Mouse (Mus musculus): ENCODE data around the gene Gcnt2. TPM values are rescaled to one million over a fixed set of nuclear protein-coding genes. Genes with fewer than 3 reads are reported as not detected.

The Gcnt2 gene
- polyA plus RNA-seq, 1 experiment from 2014 or later: 7.4 TPM

DNA sequence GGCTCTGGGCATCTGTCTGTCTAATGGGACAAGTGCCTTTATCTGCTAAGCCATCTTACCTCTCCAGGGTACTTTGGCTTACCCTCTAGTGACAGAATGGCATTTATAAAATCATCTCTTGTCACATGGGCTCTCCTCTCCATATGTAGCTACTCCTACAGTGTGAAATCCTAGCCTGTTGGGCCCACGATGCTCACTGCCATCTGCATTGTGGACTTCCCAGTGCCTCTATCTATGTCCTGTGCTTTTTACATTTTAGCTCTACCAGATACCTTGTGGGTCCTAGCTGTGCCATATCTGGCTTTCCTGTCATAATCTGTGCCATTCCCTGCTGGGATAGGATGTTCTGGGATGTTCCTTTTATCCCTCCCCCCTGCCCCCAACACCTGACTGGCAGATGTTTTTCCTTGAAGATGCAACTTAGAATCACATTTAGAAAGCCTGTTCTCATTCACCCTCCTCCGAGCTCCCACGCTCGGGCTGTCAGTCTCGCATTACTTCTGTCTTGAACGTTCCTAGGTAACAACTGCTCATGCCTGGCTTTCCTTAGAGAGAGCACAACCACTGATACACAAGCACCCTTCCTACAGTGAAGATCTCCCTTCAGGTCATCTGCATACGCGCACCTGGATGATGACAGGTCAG lies 39.9 kb downstream of the Gcnt2 start:
- DNase-seq (ENCODE audit: low spot score) (no peak), ATAC-seq (ENCODE audit: low FRiP score) (no peak)
- H3K9ac ChIP-seq: no peak overlapping the region
- H3K36me3 ChIP-seq (replicated peaks; ENCODE audit: control insufficient read depth, insufficient read depth): no peaks in the 10 kb centered on the region
- H3K4me1 ChIP-seq (replicated peaks; ENCODE audit: control insufficient read depth, insufficient read depth, low read length): no peaks in the 10 kb centered on the region
- 80% methylated on average over 8 of the region's 8 CpGs for WGBS
- no peak overlapping the region for H3K4me3 ChIP-seq (replicated peaks; ENCODE audit: low read length)
- no peak overlapping the region for H3K4me2 ChIP-seq (replicated peaks)
- no peak overlapping the region for H3K27ac ChIP-seq
- H3K9me3 ChIP-seq (ENCODE audit: control insufficient read depth, low read length): no peaks in the 10 kb centered on the region
- H3K27me3 ChIP-seq (ENCODE audit: control insufficient read depth, insufficient read depth, low read length): no peaks in the 10 kb centered on the region

DNA sequence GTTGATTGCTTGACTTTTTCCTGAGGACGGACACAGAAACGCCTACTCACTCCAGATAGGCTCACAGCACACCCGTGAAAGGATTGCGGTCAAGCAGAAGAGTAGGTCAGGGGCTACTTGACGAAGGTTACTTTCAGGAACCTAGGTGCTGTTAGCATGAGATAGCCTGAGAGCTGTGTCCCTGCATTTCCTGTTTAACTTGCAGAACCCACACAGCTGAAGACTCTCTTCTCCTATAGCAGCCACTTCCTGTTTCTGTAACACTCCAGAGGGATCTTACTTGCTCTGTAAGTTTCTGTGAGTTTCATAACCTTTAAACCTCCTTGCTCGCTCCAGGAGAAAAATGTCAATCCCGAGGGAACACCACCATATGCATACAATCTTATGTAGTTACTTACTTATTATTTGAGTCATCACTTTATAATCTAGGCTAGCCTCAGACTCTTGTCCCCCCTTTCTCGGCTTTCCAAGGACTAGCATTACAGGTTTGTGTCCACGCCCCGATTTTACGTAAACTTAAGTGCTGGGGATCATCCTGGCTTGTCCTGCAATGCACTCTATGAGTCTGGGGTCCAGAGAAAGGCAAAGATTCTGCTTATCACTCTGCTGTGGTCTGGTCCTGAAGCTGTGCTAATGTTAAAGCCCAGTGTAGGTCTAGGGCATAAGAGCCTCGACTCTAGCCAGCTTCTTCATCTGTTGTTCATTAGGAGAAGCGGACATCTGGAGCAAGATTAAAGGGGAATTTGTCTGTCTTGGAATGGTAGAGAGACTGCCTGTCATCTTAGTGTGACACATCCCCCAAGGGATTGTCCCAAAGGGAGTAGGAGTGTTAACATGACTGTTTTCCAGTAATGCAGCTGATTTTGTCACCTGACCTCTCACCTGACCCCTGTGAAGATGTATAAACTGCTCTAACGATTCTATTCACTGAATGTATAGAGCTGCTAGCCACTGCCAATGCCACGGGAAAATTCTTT lies 40.7 kb downstream of the Gcnt2 start:
- no peaks in the 10 kb centered on the region for H3K9me3 ChIP-seq (ENCODE audit: control insufficient read depth, low read length)
- H3K4me3 ChIP-seq (replicated peaks; ENCODE audit: low read length): no peak overlapping the region
- DNase-seq (ENCODE audit: low spot score) (no peak), ATAC-seq (ENCODE audit: low FRiP score) (no peak)
- no peaks in the 10 kb centered on the region for H3K36me3 ChIP-seq (replicated peaks; ENCODE audit: control insufficient read depth, insufficient read depth)
- WGBS: 79% methylated on average over 15 of the region's 15 CpGs
- no peaks in the 10 kb centered on the region for H3K27me3 ChIP-seq (ENCODE audit: control insufficient read depth, insufficient read depth, low read length)
- no peak overlapping the region for H3K27ac ChIP-seq
- H3K9ac ChIP-seq: no peak overlapping the region
- H3K4me2 ChIP-seq (replicated peaks): no peak overlapping the region
- H3K4me1 ChIP-seq (replicated peaks; ENCODE audit: control insufficient read depth, insufficient read depth, low read length): no peaks in the 10 kb centered on the region

- 73% methylated on average over 5 of the region's 5 CpGs for WGBS
- DNase-seq (ENCODE audit: low spot score) (no peak), ATAC-seq (ENCODE audit: low FRiP score) (no peak)
- H3K9me3 ChIP-seq (ENCODE audit: control insufficient read depth, low read length): no peaks in the 10 kb centered on the region
- H3K4me3 ChIP-seq (replicated peaks; ENCODE audit: low read length): no peak overlapping the region
- no peak overlapping the region for H3K4me2 ChIP-seq (replicated peaks)
- no peaks in the 10 kb centered on the region for H3K36me3 ChIP-seq (replicated peaks; ENCODE audit: control insufficient read depth, insufficient read depth)
- no peak overlapping the region for H3K27ac ChIP-seq
- no peaks in the 10 kb centered on the region for H3K4me1 ChIP-seq (replicated peaks; ENCODE audit: control insufficient read depth, insufficient read depth, low read length)
- H3K9ac ChIP-seq: no peak overlapping the region
- H3K27me3 ChIP-seq (ENCODE audit: control insufficient read depth, insufficient read depth, low read length): no peaks in the 10 kb centered on the region
These were observed 41.7 kb downstream of the Gcnt2 start for GRCm38 (mm10) chr13:40901263-40901662.

- DNase-seq (ENCODE audit: low spot score): no peak
- Histone ChIP-seq H3K27ac (no peak overlapping the region), H3K4me2 (replicated peaks) (no peak overlapping the region), H3K27me3 (ENCODE audit: control insufficient read depth, insufficient read depth, low read length) (no peaks in the 10 kb centered on the region), H3K9ac (no peak overlapping the region), H3K4me1 (replicated peaks; ENCODE audit: control insufficient read depth, insufficient read depth, low read length) (no peaks in the 10 kb centered on the region), H3K4me3 (replicated peaks; ENCODE audit: low read length) (no peak overlapping the region), H3K36me3 (replicated peaks; ENCODE audit: control insufficient read depth, insufficient read depth) (no peaks in the 10 kb centered on the region), H3K9me3 (ENCODE audit: control insufficient read depth, low read length) (no peaks in the 10 kb centered on the region)
- 78% methylated on average over 12 of the region's 12 CpGs for WGBS
- no peak for ATAC-seq (ENCODE audit: low FRiP score)
These were observed 42.4 kb downstream of the Gcnt2 start for GRCm38 (mm10) chr13:40901831-40902459.

- H3K27me3 ChIP-seq (ENCODE audit: control insufficient read depth, insufficient read depth, low read length): no peaks in the 10 kb centered on the region
These were observed 44.5 kb downstream of the Gcnt2 start for GRCm38 (mm10) chr13:40904080-40904479.

DNA sequence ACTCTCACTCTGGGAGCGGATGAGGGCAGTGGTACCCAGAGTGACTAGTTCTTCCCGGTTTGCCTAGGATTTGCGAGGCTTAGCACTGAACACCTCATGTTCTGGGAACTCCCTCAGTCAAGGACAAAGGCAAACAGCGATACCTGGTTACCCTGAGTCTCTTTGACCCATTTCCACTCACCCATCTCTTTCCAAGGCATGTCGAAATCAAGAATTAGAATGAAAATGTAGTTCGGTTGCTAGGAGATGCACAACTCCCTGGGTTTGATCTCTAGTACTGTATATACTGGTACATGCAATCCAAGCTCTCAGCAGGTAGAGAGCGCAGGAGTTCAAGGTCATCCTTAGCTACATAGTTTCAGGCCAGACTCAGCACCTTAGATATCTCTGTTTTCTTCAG lies 47.0 kb downstream of the Gcnt2 start:
- no peak overlapping the region for H3K4me2 ChIP-seq (replicated peaks)
- H3K9ac ChIP-seq: no peak overlapping the region
- H3K27me3 ChIP-seq (ENCODE audit: control insufficient read depth, insufficient read depth, low read length): no peaks in the 10 kb centered on the region
- DNase-seq (ENCODE audit: low spot score) (no peak), ATAC-seq (ENCODE audit: low FRiP score) (no peak)
- no peak overlapping the region for H3K4me3 ChIP-seq (replicated peaks; ENCODE audit: low read length)
- 88% methylated on average over 7 of the region's 7 CpGs for WGBS
- no peaks in the 10 kb centered on the region for H3K9me3 ChIP-seq (ENCODE audit: control insufficient read depth, low read length)
- no peaks in the 10 kb centered on the region for H3K36me3 ChIP-seq (replicated peaks; ENCODE audit: control insufficient read depth, insufficient read depth)
- no peak overlapping the region for H3K27ac ChIP-seq
- no peaks in the 10 kb centered on the region for H3K4me1 ChIP-seq (replicated peaks; ENCODE audit: control insufficient read depth, insufficient read depth, low read length)

More at GRCm38 (mm10) chr13:40904080-40904479, 44.5 kb downstream of the Gcnt2 start:
- ATAC-seq (ENCODE audit: low FRiP score) (no peak), DNase-seq (ENCODE audit: low spot score) (no peak)
- Histone ChIP-seq H3K9me3 (ENCODE audit: control insufficient read depth, low read length) (no peaks in the 10 kb centered on the region), H3K36me3 (replicated peaks; ENCODE audit: control insufficient read depth, insufficient read depth) (no peaks in the 10 kb centered on the region), H3K4me1 (replicated peaks; ENCODE audit: control insufficient read depth, insufficient read depth, low read length) (no peaks in the 10 kb centered on the region), H3K27ac (no peak overlapping the region), H3K9ac (no peak overlapping the region), H3K4me2 (replicated peaks) (no peak overlapping the region), H3K4me3 (replicated peaks; ENCODE audit: low read length) (no peak overlapping the region)
- 89% methylated on average over 7 of the region's 7 CpGs for WGBS

- Histone ChIP-seq H3K4me2 (replicated peaks) (no peak overlapping the region), H3K9ac (no peak overlapping the region), H3K36me3 (replicated peaks; ENCODE audit: control insufficient read depth, insufficient read depth) (no peaks in the 10 kb centered on the region), H3K4me1 (replicated peaks; ENCODE audit: control insufficient read depth, insufficient read depth, low read length) (no peaks in the 10 kb centered on the region), H3K27me3 (ENCODE audit: control insufficient read depth, insufficient read depth, low read length) (no peaks in the 10 kb centered on the region), H3K4me3 (replicated peaks; ENCODE audit: low read length) (no peak overlapping the region), H3K9me3 (ENCODE audit: control insufficient read depth, low read length) (no peaks in the 10 kb centered on the region), H3K27ac (no peak overlapping the region)
- WGBS: 76% methylated on average over 7 of the region's 7 CpGs
- ATAC-seq (ENCODE audit: low FRiP score) (no peak), DNase-seq (ENCODE audit: low spot score) (no peak)
These were observed 47.7 kb downstream of the Gcnt2 start for GRCm38 (mm10) chr13:40907274-40907673.

DNA sequence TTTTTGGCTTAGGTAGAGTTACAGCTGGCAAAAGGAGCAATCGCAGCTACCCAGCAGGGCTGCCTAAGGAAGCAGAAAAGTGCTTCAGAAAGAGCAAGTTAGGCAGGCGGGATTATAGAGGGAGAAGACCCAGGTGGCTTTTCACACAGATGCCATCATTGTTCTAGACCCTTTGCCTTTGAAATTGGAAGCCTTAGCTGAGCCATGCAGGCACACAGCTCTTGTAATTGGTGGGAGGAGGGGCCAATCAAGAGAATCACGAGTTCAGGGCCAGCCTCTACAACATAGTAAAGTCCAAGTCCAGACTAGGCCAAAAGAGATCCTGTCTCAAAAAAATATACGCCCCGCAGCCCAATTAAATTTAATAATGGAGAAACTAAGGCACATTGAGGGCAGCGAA lies 48.5 kb downstream of the Gcnt2 start:
- Histone ChIP-seq H3K36me3 (replicated peaks; ENCODE audit: control insufficient read depth, insufficient read depth) (no peaks in the 10 kb centered on the region), H3K4me2 (replicated peaks) (no peak overlapping the region), H3K9me3 (ENCODE audit: control insufficient read depth, low read length) (no peaks in the 10 kb centered on the region), H3K27ac (no peak overlapping the region), H3K4me1 (replicated peaks; ENCODE audit: control insufficient read depth, insufficient read depth, low read length) (no peaks in the 10 kb centered on the region), H3K4me3 (replicated peaks; ENCODE audit: low read length) (no peak overlapping the region), H3K9ac (no peak overlapping the region), H3K27me3 (ENCODE audit: control insufficient read depth, insufficient read depth, low read length) (no peaks in the 10 kb centered on the region)
- DNase-seq (ENCODE audit: low spot score) (no peak), ATAC-seq (ENCODE audit: low FRiP score) (no peak)
- WGBS: 60% methylated on average over 6 of the region's 6 CpGs

DNA sequence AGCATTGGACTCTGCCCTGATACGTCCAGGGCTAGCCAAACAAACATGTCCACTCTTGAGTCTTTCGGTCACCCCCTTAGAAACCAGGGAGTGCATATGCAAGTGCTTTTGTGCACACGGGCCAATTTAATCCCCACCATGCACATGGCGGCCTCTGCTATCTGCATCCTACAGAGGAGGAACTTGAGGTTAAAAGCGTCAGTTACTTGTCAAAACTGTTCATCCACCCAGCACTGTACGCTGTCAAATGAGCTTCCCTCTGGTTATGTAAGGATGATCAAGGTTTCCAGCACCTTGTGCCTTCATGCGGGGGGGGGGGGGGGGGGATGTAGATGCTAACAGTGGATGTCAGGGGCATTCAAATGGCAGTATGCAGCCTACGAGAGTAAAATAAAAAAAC lies 49.5 kb downstream of the Gcnt2 start:
- no peak for ATAC-seq (ENCODE audit: low FRiP score)
- no peak overlapping the region for H3K9ac ChIP-seq
- H3K4me2 ChIP-seq (replicated peaks): no peak overlapping the region
- WGBS: 87% methylated on average over 8 of the region's 8 CpGs
- no peaks in the 10 kb centered on the region for H3K4me1 ChIP-seq (replicated peaks; ENCODE audit: control insufficient read depth, insufficient read depth, low read length)
- no peaks in the 10 kb centered on the region for H3K9me3 ChIP-seq (ENCODE audit: control insufficient read depth, low read length)
- no peaks in the 10 kb centered on the region for H3K27me3 ChIP-seq (ENCODE audit: control insufficient read depth, insufficient read depth, low read length)
- no peak overlapping the region for H3K27ac ChIP-seq
- no peak for DNase-seq (ENCODE audit: low spot score)
- H3K4me3 ChIP-seq (replicated peaks; ENCODE audit: low read length): no peak overlapping the region
- no peaks in the 10 kb centered on the region for H3K36me3 ChIP-seq (replicated peaks; ENCODE audit: control insufficient read depth, insufficient read depth)
